Mouse (Mus musculus): ENCODE results near the gene Taf12.

Taf12 gene

DNA sequence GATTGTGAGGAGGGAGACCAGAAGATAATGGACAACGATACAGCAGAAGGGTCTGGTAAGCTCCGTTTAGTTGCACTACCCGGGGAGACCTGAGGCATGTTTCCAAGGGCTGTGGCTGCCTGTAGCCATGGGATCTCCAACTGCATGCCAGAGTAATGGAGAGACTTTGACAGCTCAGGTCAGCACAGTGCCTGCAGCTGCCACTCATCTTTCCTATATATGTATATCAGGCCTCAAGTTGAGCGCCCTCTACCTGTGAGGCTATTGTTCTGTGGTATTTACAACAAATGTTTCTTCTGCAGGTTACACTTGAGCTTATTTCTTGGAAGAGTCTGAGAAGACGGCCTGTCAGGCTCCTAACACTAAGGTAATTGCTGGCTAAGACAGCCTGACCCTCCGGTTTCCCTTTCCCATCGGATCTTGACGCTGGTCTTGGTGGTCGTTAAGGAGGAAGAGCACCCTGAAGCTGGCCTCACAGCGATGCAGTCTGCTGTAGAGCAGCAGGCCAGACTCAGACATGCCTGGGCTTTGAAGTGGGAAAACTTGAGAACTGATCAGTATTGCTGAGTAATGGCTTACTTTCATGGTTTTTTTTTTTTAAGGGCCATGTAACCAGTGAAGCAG is 35.8 kb downstream of the Taf12 start:
- ATAC-seq (ENCODE audit: low TSS enrichment): no peak

DNA sequence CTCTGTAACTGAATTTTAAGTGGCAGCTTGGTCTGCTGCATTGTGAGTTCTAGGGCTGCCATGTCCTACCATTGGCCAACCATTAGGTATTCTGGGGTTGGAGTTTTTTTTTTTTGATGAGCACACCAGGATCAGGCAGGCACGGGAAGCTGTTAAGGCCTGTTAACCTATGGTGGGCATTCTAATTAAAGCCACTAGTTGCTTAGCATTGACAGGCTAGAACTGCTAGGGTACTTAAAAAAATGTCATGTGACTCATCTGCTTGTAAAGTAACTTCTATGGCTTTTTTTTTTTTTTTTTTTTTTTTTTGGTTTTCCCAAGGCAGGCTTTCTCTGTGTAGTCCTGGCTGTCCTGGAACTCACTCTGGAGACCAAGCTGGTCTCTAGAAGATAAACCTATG is 37.0 kb downstream of the Taf12 start:
- no peak for ATAC-seq (ENCODE audit: low TSS enrichment)

DNA sequence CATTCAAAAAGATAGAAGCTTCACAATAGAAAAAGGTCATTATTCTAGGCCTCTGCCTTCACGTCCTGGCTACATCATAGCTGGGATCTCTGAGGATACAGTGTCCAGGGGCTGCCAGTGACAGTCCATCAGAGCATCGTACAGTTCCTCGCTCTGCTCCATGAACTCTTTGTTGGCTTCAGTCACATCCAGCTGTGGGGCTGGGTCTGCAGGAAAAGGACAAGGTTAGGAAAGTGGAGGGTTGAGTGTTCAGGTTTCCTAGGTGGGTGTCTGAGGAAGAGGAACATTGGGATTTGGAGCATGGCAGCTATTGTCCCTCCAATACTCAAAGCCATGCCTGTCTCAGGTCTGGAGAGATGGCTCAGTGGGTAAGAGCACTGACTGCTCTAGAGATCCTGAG is 37.6 kb downstream of the Taf12 start:
- ATAC-seq (ENCODE audit: low TSS enrichment): no peak

DNA sequence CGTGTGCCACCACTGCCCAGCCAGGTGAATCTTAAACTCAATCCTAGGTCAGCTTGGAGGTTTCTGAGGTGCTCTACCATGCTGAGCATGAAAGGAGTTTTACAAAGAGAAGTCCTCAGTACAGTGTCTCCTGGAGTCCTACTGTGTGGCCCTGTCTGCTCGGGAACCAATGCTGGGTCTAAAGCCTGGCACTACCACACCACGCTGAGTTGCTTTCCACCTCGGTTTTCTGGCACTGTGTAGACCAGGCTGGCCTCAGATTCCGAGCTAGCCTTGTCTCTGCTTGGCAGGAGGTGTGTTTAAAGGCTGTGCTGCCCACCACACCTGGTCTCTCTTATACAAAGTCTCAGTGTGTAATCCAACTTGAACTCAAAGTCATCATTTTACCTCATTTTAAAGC is 38.5 kb downstream of the Taf12 start:
- no peak for ATAC-seq (ENCODE audit: low TSS enrichment)

DNA sequence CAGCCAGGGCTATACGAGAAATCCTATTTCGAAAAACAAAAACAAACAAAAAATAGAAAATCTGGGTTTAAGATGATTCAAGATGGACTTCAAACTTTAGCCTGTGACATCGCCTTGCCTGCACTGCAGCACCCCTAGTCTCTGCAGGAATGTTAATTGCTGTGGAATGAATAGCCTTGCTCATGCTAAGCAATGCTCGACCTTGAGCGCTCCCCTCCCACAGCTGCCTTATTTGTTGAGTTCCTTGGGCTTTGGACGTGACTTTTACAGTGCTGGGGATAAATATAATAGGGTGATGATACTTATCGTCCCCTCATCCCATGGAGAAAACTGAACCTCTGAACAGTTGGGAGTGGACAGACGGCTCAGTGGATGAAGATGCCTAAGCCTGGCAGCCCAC is 41.5 kb downstream of the Taf12 start:
- ATAC-seq (ENCODE audit: low TSS enrichment): no peak

DNA sequence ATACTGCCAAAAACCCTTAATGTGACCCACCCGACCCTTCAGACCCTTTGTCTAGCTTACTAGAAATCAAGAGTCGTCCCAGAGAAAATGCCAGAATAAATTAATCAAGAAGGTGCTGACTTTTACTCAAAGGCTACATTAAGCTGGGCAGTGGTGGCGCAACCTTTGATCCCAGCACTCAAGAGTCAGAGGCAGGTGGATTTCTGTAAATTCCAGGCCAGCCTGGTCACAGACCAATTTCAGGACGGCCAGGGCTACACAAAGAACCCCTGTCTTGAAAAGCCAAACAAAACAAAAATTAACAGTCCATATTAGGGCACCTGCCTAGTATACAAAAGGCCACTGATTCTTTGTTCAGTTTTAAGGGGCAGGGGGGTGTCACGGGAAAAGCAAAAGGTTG is 52.3 kb downstream of the Taf12 start:
- ATAC-seq (ENCODE audit: low TSS enrichment): no peak

DNA sequence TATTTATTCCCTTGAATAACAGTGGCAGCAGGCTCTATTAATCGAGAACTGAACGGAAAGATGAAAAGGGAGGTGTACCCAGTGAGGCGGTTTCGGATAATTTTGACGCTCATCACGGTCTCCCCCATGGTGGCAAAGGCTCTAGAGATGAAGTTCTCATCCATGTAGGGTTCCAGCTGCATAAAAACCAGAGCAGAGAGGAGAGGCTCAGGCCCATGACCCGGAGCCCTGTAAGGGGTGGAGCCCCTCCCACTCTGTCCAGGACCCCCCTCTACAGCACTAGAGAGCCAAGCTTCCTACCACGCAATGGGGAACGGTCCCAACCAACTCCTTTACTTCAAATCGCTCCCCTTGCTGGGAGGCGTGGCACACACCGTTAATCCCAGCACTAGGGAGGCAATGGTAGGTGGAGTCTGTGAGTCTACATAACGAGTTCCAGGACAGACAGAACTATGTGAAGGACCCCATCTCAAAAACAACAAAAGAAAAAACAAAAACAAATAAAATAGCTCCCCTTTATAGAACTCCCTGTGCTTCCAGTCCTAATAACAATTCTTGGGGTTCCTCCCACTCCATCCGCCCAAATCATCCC is 54.3 kb downstream of the Taf12 start:
- ATAC-seq (ENCODE audit: low TSS enrichment): no peak

DNA sequence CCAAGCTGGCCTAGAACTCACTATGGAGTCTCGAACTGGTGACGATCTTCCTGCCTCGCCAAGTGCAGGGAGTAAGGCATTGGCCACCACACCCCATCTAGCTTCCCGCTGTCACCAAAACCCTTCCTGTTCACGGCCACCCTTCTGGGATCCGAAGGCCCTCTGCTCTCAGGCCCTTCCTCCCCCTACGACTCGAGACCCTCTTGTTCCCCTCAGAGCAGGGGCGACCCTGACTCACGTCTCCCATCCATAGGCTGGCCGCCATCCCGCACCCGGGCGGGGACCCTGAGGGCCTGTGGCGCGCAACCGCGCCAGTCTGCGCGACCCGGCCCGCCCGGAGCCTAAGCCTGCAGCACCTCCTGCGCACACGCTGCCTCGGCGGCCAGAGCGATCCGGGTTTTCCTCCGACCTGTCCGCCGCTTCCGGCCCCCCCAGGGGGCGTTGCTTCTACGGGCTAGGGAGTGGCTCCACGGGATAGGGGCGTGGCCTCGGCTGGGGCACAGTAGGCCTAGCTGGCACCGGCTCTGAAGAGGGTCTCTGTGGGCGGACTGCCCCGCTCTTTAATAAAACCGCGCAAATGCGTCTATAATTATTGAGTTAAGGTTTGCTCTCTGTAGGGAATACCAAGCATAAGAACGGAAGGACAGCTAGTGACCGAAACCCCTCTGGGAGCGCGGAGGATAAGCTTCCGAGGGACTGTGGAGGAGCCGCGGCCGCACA is 55.1 kb downstream of the Taf12 start, which contains the start of gene Trnau1ap:
Gene Trnau1ap, minus strand, starts transcription at position 424 of the 720 bp plus-strand sequence.
- peak; percentile 98 for ATAC-seq (ENCODE audit: low TSS enrichment)

DNA sequence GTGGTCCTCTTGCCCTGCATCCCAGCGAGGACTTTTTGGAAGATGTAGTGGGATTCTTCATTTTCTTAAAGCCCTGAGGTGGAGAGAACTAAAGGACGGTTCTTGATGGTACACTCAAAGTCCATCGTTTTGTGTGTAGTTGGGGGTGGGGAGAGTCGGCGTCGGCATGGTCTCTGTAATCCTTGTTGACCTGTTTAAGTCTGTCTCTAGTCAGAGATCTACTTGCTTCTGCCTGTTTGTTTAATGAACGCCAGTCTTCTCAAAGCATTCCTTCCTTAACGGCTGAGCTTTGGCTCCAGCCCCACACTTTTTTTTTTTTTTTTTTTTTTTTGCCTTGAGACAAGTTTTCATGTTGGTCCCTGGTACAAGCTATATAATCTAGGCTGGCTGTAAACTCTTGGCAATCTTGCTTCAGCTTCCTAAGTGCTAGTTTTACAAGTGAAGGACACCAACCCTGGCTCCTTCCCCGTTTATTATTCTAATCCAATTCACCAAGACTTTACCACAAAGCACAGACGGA is 55.7 kb downstream of the Taf12 start:
- ATAC-seq (ENCODE audit: low TSS enrichment): no peak

DNA sequence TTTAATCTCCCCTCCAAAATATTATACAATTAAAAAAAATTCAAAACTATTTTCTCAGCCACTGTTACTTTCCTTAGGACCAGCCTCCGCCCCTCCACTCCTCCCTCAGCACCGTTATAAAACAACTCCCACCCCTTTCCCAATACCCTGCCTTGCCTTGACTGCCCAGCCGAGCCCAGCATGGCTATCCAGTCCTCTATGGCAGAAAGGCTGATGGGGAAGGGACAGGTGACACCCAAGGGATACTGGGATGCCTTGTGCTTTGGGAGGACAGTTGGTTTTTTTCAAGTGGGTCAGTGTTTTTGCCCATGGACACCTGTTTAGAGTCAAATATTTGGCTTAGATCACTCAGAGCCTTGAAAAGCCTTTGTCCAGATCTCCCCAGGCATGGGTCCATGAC is 57.8 kb downstream of the Taf12 start:
- no peak for ATAC-seq (ENCODE audit: low TSS enrichment)

DNA sequence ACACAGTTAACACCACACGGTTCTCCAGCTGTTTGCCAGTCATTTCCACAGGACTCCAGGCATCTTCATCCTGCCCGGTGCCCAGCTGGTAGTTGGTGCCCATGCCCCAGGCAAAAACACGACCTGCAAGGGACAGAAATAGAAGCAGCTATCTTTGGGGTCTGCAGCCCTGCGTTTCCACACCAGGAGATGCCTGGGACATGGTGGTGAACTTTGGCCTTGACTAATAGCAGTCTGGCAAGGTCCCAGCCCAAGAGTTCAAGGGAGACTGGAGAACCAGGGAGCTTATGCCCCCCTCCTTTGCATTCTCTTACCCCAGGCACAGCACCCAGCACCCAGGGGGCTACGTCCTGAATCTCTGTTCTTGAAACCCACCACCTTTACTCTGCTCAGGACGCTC is 58.7 kb downstream of the Taf12 start:
- ATAC-seq (ENCODE audit: low TSS enrichment): no peak

DNA sequence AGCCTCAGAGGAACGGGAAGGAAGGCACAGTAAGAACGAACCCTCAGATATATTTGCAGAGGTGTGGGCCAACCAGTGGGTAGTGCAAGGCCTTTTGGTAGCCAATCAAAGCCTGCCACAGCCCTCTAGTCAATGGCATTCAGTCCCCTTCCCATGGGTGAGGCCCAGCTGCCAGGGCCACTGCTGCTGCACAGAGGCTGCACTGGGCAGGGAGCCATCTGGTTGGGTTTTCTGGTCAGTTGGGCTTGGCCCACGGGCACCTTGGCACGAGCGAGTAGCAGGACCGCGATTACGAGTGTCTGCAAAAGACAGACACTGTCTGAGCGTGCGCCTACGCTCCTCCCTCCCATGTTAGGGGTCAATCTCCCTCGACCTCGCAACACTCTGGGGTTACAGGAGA is 64.8 kb downstream of the Taf12 start:
- no peak for ATAC-seq (ENCODE audit: low TSS enrichment)

DNA sequence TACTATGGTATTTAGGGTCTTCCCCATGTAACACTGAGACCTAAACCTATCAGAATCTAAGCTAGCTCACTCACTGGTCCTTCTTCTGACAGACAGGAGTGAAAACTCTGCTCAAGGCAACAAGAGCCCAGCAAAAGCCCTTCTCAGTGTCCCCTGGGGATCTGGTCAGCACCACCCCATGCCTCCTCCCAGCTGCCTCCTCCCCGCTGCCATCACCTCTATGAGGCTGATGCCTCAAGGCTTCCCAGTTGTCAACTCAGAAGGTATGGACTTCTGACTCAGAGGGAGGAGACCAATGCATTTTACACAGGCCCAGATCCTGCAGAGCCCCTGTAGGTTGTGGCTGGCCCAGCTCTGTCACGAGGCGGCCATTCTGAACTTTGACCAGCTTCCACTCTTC is 67.3 kb downstream of the Taf12 start:
- ATAC-seq (ENCODE audit: low TSS enrichment): no peak

DNA sequence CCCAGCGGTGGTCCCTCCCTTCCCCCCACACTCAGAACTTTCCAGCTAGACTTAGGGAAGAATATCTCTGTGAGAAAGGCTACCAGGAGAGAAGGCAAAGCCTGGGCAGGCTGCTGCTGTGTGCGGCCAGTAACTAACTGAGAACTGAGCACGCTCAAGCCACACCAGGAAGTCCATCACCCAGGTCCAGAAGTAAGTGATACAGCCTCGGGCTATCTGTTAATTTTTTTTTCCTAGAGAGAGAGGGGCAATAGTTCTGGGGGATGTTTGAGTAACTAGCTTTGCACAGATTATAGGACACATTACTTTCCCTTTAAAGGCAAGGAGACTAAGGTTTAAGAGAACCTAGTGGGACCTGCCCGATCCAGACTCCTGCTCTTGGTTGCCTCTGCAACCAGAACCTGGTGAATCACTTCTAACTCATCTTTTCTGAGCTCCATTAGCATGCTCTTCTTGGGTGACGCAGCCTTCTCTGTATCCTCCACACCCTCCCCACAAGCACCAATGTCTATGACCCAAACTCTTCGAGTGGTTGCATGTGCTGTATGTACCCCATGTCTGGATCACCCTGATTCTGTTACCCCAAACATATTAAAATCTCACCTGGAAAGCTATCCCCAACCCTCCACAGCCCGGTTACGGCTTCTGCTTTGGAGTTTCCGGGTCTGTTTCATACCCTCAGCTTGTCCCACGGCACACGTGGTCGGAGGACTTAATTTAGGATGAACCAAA is 70.4 kb downstream of the Taf12 start:
- no peak for ATAC-seq (ENCODE audit: low TSS enrichment)

All from frontal cortex, adult (tissue).